Mouse (Mus musculus): ENCODE results near the gene Bod1.

- TF ChIP-seq CTCF (conservative IDR thresholded peaks at IDR 0.05; ENCODE audit: low read length) = 0 out of 2 replicates have a peak, but pooled peaks have one; percentile 14
- no peak for TF ChIP-seq NANOG (IDR thresholded peaks at IDR 0.05; ENCODE audit: borderline replicate concordance, low read length)
- no peak for TF ChIP-seq POU5F1 (IDR thresholded peaks at IDR 0.05; ENCODE audit: borderline replicate concordance, low read length)
Measured at GRCm38 (mm10) chr11:31669172-31669869, 2.4 kb downstream of the Bod1 start.
